Mouse (Mus musculus) kidney, adult 2 months (tissue): ENCODE results near the gene Adcy5. TPM values are rescaled to one million over a fixed set of nuclear protein-coding genes. Genes with fewer than 3 reads are reported as not detected.

Source experiments
- DNase-seq: peaks from one replicate; pipeline ENCODE4 v3.0.0; 2021
- H3K27ac ChIP-seq: fragments of 200-500 bp; 2 replicates; pipeline ENCODE4 v1.5.1; 2012; ENCODE audit warnings: low read depth, low read length, control low read depth, inconsistent platforms; ENCODE audit not compliant: insufficient read depth
- H3K27me3 ChIP-seq: fragments of 200-500 bp; replicated peaks from 2 replicates; pipeline ENCODE4 v1.6.1; 2012; ENCODE audit warnings: mild to moderate bottlenecking, moderate library complexity, low read length, inconsistent platforms; ENCODE audit not compliant: control insufficient read depth, insufficient read depth
- H3K36me3 ChIP-seq: fragments of 200-500 bp; 2 replicates; pipeline ENCODE4 v1.6.1; 2012; ENCODE audit warnings: mild to moderate bottlenecking, moderate library complexity, low read length, inconsistent platforms; ENCODE audit not compliant: control insufficient read depth, insufficient read depth
- H3K4me1 ChIP-seq: fragments of 200-500 bp; 2 replicates; pipeline ENCODE4 v1.6.1; 2011; ENCODE audit warnings: low read length; ENCODE audit not compliant: control insufficient read depth, insufficient read depth
- H3K4me3 ChIP-seq: fragments of 200-500 bp; 2 replicates; pipeline ENCODE4 v1.5.1; 2011; ENCODE audit warnings: mild to moderate bottlenecking, low read depth, low read length, control low read depth; ENCODE audit not compliant: insufficient read depth
- CTCF ChIP-seq: fragments of 200-500 bp; conservative IDR thresholded peaks from 2 replicates; pipeline ENCODE4 v1.5.1; 2011; ENCODE audit warnings: low read depth, mild to moderate bottlenecking, control low read depth, low read length, moderate library complexity, mixed read lengths; ENCODE audit not compliant: insufficient read depth, insufficient read length
- POLR2A ChIP-seq: fragments of 200-500 bp; IDR thresholded peaks from one replicate; pipeline ENCODE4 v1.6.1; 2011; ENCODE audit warnings: low read depth, low read length, control low read depth
- WGBS: fragments of 180-500 bp; shearing (Covaris S2); methylation state at CpG from one replicate; pipeline ENCODE4 v1.1.7; 2018; 5-methylcytosine and 5-hydroxymethylcytosine counted together
- polyA plus RNA-seq: library from polyadenylated mRNA; depleted of rRNA; stranded (reverse); fragments of >200 nt; gene quantifications from 2 replicates; pipeline ENCODE4 v1.2.3, GENCODE M21; 2012

Adcy5 gene
- polyA plus RNA-seq, 1 experiment, result 5.7 TPM

DNA sequence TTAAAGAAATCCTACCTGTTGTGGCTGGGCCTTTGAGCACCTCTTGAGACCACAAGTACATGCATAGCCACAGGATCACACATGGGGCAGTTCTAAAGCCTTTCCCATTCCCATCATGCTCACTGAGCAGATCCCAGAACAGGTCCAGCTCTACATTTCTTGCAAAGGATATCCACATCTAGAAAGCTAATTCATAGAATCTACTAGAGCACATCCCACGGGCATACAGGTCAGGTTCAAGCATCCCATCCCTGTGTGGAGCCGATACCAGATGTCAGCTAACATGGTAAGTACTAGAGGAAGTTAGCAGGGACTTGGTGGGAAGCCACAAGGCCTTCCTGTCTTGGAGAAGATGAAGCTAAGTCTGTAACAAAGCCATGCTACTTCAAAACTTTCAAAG lies 152.0 kb downstream of the Adcy5 start:
- 82% methylated on average over 2 of the region's 2 CpGs for WGBS
- no peak overlapping the region for H3K4me3 ChIP-seq
- H3K27me3 ChIP-seq, result no peaks in the 10 kb centered on the region
- TF ChIP-seq CTCF (no peak), POLR2A (no peak)
- H3K4me1 ChIP-seq, result peaks cover 9% of the 10 kb centered on the region; the same call in 1 of the 2 replicates
- no peak overlapping the region for H3K27ac ChIP-seq
- DNase-seq, result no peak
- no peaks in the 10 kb centered on the region for H3K36me3 ChIP-seq

DNA sequence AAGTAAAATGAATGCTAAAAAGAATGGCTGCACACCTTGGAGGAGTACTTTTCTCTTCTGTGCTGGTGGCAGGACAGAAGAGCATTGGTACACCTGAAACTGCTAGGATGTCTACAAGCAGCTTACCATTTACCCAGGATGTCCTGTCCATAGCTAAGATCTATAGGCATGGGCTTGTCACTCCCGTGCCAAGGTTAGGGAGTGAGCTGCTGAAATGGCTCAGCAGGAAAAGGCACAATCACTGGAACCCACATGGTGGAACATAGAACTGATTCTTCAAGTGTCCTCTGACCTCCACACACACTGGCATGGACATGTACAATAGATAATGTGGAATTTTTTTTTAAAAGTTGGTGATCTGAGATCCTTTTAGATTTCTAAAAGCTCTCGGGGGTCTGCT lies 152.7 kb downstream of the Adcy5 start:
- H3K27ac ChIP-seq, result no peak overlapping the region
- peaks cover 9% of the 10 kb centered on the region; the same call in 1 of the 2 replicates for H3K4me1 ChIP-seq
- no peaks in the 10 kb centered on the region for H3K27me3 ChIP-seq
- WGBS, result 83% methylated on average over 2 of the region's 2 CpGs
- H3K4me3 ChIP-seq, result no peak overlapping the region
- H3K36me3 ChIP-seq, result no peaks in the 10 kb centered on the region
- DNase-seq, result no peak
- TF ChIP-seq CTCF (no peak), POLR2A (no peak)

DNA sequence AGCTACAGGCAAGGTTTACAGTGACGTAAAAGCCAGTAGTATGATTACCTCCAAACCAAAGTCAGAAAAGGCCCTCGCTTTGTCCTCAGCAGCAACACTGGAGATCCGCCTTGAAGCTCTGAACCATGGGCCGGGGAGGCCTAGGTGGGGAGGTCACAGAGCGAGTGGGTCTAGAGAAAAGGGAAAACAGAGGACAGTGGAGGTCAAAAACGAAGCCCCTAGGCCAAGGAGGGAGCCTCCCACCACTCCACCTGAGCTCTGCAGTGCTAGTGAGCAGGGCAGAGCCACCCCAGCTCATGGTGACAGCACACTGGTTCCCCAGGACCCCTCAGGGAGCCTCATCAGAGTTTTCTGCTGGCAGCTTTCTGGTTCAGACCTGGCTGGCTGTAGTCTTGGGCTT lies 153.3 kb downstream of the Adcy5 start:
- 90% methylated on average over 6 of the region's 6 CpGs for WGBS
- DNase-seq, result no peak

DNA sequence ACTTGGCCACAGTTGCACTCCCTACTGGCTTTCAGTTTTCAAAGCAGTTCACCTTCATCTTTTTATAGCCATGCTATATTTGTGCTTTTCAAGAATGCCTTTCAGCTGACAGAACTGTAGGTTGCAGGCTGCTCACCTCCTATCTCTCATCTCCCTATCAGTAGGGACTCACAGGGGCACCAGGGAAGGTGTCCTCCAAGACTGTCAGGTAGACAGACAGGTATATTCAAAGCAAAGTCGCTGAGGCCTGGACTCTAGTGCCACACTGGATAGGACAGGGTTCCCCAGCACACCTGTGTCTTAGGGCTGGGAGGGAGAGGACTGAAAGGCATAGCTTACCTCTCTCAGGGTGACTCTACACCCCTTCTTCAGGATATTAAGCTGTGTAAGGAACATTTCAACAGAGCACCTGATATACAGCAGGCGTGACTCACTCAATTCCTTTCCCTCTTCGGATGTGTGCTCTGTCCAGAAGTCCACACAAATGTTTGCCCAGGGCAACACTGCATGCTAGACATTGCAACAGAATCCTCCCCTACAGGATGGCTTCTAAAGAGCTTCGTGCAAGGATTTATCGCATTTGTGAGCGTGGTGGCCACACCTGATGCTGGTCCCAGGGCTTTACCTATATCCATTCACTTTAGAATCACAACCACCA lies 153.9 kb downstream of the Adcy5 start:
- TF ChIP-seq CTCF (no peak), POLR2A (no peak)
- no peak overlapping the region for H3K27ac ChIP-seq
- H3K4me3 ChIP-seq, result no peak overlapping the region
- WGBS, result 94% methylated on average over 6 of the region's 6 CpGs
- H3K4me1 ChIP-seq, result peaks cover 9% of the 10 kb centered on the region; the same call in 1 of the 2 replicates
- peaks cover 2% of the 10 kb centered on the region; the same call in 1 of the 2 replicates for H3K36me3 ChIP-seq
- H3K27me3 ChIP-seq, result no peaks in the 10 kb centered on the region
- DNase-seq, result no peak

More for the DNA sequence above, 153.3 kb downstream of the Adcy5 start:
- 0 out of 2 replicates have a peak, but pooled peaks cover under 1% of the 10 kb centered on the region for H3K36me3 ChIP-seq
- no peaks in the 10 kb centered on the region for H3K27me3 ChIP-seq
- peaks cover 9% of the 10 kb centered on the region; the same call in 1 of the 2 replicates for H3K4me1 ChIP-seq
- no peak overlapping the region for H3K4me3 ChIP-seq
- H3K27ac ChIP-seq, result no peak overlapping the region
- TF ChIP-seq CTCF (no peak), POLR2A (no peak)

DNA sequence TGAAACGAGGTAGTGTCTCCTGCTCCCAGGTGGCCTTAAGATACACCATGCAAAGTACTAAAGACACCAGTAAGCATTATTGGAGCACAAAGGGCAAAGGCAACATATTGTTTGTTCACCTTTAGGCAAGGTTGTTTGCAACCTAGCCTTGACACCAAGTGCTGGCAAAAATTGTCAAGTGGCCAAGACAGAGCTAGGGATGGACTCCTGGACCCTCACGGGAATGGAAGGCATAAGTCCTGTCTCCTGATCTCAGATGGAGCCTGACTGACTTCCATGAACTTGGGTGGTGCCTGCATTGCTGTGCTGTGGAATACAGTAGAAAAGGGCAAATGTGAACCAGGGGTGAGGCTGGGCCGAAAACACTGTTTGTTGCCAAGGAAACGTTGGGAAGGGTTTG lies 155.0 kb downstream of the Adcy5 start:
- no peak overlapping the region for H3K4me3 ChIP-seq
- 68% methylated on average over 4 of the region's 4 CpGs for WGBS
- peaks cover 9% of the 10 kb centered on the region; the same call in 1 of the 2 replicates for H3K4me1 ChIP-seq
- no peak for TF ChIP-seq POLR2A
- TF ChIP-seq CTCF, result no peak
- no peak overlapping the region for H3K27ac ChIP-seq
- peak; percentile 53 for DNase-seq
- H3K36me3 ChIP-seq, result peaks cover 2% of the 10 kb centered on the region; the same call in 1 of the 2 replicates
- H3K27me3 ChIP-seq, result no peaks in the 10 kb centered on the region

DNA sequence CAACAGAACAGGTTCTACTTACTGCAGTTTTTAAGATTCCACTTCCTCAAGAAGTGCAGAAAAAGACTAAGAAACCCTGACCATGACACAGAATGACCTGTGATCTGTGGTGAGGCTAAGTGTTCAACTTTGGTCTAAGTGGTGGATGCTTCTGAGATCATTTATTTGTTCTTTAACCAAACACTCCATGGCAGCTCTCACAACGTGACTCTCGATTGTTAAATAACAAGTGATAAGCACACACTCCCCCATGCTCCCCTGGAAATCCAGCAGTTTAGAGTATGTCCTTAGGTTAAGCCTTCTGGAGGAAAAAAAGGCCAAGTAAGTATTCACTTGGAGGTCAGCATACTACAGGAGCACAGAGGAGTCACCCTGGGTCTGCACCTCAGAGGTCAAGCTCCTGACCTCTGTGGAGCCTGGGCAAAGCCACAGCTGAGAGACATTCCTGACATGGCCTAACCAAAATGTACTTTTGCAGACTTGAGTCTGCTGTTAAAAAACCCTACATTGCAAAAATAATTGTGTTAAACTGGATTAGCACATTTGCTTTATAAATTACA lies 156.0 kb downstream of the Adcy5 start:
- Histone ChIP-seq H3K4me3 (no peak overlapping the region), H3K36me3 (peaks cover 2% of the 10 kb centered on the region; the same call in 1 of the 2 replicates), H3K27ac (no peak overlapping the region), H3K4me1 (peaks cover 9% of the 10 kb centered on the region; the same call in 1 of the 2 replicates), H3K27me3 (no peaks in the 10 kb centered on the region)
- DNase-seq, result peak; percentile 21
- 29% methylated on average over 2 of the region's 2 CpGs for WGBS
- TF ChIP-seq POLR2A (no peak), CTCF (no peak)

DNA sequence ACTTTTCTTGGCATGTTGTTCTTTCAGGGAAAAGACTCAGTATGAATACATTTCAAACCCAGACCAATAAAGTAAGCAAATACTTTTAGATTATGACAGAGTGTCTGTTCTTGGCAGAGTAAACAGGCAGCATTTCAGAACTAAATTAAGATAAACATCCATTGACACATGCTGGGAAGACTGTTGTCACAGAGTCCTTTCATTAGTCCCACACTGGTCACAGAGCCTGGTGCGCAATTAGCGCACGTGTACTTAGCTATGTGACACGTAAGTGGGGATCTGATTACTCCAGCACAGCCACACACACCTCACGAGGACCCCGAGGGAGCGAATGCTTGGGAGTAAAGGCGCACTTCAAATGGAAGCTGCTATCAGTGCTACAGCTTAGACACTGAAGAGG lies 156.9 kb downstream of the Adcy5 start:
- no peak overlapping the region for H3K27ac ChIP-seq
- WGBS, result 78% methylated on average over 8 of the region's 8 CpGs
- TF ChIP-seq POLR2A, result no peak
- no peak for TF ChIP-seq CTCF
- peaks cover 2% of the 10 kb centered on the region; the same call in 1 of the 2 replicates for H3K36me3 ChIP-seq
- no peak for DNase-seq
- no peak overlapping the region for H3K4me3 ChIP-seq
- no peaks in the 10 kb centered on the region for H3K27me3 ChIP-seq
- peaks cover 9% of the 10 kb centered on the region; the same call in 1 of the 2 replicates for H3K4me1 ChIP-seq
